Mouse (Mus musculus): ENCODE measurements around the gene Rps23. TPM values are rescaled to one million over a fixed set of nuclear protein-coding genes. Genes with fewer than 3 reads are reported as not detected.
"Not testable (repeated sequence)": the region's sequence is repeated elsewhere in the genome, so short reads cannot be mapped to it uniquely, and the experiment has no call there.

Rps23 gene
- polyA plus RNA-seq, 1 experiment from 2014 or later, result 150 TPM

DNA sequence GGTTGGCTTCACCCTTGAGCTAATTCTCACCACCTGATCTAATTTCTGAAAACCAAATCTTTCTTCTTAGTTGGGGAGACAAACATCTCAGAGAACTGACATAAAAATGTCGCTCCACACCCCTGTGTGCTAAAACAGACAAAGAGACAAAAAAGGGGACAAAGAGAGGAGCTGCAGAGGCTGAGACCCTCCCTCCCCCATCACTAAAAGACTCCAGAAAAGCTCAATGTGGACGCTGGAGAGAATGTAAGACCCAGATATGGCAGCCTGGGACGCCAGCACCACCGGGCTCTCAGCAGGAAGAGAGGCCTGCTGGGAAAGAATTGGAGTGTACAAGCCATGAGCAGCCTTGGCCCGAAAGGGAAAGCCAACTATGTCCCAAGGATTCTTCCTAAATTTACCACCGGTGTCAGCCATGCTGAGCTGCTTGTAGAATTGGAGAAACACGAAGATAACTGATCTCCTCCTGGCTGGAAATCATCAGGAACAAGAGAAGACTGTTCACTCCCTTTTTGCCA is 9.0 kb upstream of the Rps23 start:
- no peaks in the 10 kb centered on the region for H3K27me3 ChIP-seq
- no peak overlapping the region for H3K9ac ChIP-seq
- H3K27ac ChIP-seq, result peak overlapping the region; percentile 70
- ATAC-seq (ENCODE audit: low FRiP score), result no peak
- H3K4me2 ChIP-seq, result no peak overlapping the region
- H3K9me3 ChIP-seq, result no peaks in the 10 kb centered on the region
- H3K4me1 ChIP-seq (replicated peaks), result peaks cover 8% of the 10 kb centered on the region
- no peaks in the 10 kb centered on the region for H3K36me3 ChIP-seq
- no peak overlapping the region for H3K4me3 ChIP-seq
- WGBS, result 49% methylated on average over 7 of the region's 7 CpGs

DNA sequence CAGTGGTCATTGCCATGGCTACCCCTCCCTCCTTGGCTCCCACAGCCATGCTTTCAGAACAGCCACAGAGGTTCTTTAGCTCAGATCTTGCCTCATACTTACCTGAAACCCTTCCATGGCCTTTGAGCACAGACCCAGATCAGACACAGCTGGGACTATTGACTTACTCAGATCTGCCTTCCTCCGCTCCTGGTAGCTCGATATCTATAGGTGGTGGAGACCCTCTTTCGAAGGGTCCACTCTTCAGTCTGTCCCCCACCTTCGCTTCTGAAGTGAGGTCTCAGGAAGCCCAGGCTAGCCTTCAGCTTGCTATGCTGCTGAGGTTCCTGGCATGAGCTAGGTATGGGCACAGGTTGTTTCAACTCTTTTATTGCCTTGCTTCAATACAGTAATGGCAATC is 8.0 kb upstream of the Rps23 start:
- Histone ChIP-seq H3K4me3 (no peak overlapping the region), H3K36me3 (no peaks in the 10 kb centered on the region), H3K9ac (no peak overlapping the region), H3K27ac (no peak overlapping the region), H3K4me1 (replicated peaks) (peaks cover 8% of the 10 kb centered on the region), H3K9me3 (no peaks in the 10 kb centered on the region), H3K4me2 (no peak overlapping the region), H3K27me3 (no peaks in the 10 kb centered on the region)
- 96% methylated on average over 4 of the region's 4 CpGs for WGBS
- ATAC-seq (ENCODE audit: low FRiP score), result no peak

DNA sequence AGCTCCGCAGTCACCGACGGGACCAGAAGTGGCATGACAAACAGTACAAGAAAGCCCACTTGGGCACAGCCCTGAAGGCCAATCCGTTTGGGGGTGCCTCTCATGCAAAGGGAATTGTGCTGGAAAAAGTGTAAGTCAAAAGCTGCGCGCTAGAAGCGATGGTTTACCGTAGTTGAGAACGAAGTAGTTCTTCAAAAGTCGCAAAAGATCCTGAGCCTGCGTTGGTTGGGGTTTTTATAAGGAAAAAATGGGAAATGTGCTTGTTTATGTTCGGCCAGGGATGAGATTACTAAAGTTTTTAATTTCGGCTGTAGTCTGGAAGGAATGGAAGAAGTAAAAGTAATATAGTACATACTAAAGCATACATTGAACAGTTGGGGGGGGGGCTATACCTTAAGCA is 859 bp downstream of the Rps23 start:
- not testable (repeated sequence) for H3K27ac ChIP-seq; H3K9me3 ChIP-seq; H3K4me1 ChIP-seq (replicated peaks); ATAC-seq (ENCODE audit: low FRiP score); H3K27me3 ChIP-seq
- Histone ChIP-seq H3K36me3 (peaks cover 34% of the 10 kb centered on the region), H3K4me3 (peak overlapping the region; percentile 86), H3K4me2 (peak overlapping the region; percentile 67), H3K9ac (peak overlapping the region; percentile 94)
- whole genome bisulfite sequencing, result under 1% methylated on average over 13 of the region's 13 CpGs

DNA sequence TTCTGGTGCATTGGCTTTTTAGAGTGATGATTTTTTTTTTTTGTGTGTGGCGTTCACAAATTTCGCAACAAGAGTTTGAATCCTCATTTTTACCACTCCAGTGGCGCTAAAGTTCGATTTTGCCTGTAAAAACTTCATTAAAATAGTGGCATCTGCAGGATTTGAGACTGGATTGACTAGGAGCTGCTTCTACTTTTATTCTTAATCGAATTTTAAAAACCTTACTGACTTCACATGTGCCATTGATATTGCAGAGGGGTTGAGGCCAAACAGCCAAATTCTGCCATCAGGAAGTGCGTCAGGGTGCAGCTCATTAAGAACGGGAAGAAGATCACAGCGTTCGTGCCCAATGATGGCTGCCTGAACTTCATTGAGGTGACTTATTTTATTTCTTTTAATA is 1.3 kb downstream of the Rps23 start:
- Histone ChIP-seq H3K36me3 (peaks cover 37% of the 10 kb centered on the region), H3K4me3 (peak overlapping the region; percentile 86), H3K9ac (peak overlapping the region; percentile 94), H3K4me2 (peak overlapping the region; percentile 67), H3K27ac (no peak overlapping the region), H3K27me3 (no peaks in the 10 kb centered on the region), H3K9me3 (no peaks in the 10 kb centered on the region), H3K4me1 (replicated peaks) (peaks cover 6% of the 10 kb centered on the region)
- no peak for ATAC-seq (ENCODE audit: low FRiP score)
- WGBS, result 55% methylated on average over 9 of the region's 9 CpGs

DNA sequence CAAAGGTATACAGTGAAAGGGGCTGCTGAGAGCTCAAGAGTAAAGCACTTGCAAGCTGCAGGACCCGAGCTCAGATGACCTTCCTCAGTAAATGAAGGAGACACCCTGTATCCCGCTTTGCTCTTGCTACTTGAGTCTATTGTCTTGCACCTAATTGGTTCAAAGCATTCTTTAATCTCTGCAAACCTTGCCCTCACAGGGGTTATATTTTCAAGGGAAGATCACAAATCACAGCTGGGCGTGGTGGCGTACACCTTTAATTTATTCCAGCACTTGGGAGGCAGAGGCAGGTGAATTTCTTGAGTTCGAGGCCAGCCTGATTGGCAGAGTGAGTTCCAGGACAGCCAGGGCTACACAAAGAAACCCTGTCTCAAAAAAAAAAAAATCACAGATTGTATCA is 2.4 kb downstream of the Rps23 start:
- Histone ChIP-seq H3K9ac (no peak overlapping the region), H3K27me3 (no peaks in the 10 kb centered on the region), H3K27ac (no peak overlapping the region), H3K9me3 (no peaks in the 10 kb centered on the region), H3K4me2 (no peak overlapping the region), H3K36me3 (peaks cover 37% of the 10 kb centered on the region), H3K4me3 (no peak overlapping the region), H3K4me1 (replicated peaks) (peaks cover 6% of the 10 kb centered on the region)
- WGBS, result 94% methylated on average over 5 of the region's 5 CpGs
- ATAC-seq (ENCODE audit: low FRiP score), result no peak

DNA sequence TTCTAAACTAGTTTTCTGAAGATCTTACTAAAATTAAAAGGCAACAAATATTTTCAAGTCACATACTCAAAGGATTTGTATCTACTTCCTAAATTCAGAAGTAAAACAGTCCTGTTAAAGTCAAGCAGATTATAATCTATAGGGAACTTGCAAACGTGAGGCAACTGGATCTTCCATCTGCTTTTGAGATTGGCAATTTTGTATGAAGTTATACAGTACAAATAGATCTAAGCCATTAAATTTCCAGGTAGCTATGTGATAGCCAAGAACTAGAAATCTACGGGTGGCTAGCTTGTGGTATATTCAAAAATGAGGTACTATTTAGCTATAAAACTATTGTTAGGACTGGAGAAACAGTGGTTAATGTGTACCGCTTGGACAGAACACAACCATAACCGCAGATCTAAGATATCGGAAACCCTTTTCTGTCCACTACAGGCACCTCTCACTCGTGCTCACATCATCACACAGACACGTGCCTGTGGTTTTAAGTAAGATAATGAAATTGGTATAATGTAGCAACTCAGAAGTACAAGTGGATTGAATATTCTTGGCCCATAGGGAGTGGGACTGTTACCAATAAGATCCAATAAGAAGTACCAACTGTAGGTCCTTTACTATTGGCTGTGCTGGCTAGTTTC is 3.5 kb downstream of the Rps23 start:
- no peaks in the 10 kb centered on the region for H3K27me3 ChIP-seq
- H3K9ac ChIP-seq, result no peak overlapping the region
- no peak overlapping the region for H3K27ac ChIP-seq
- no peak overlapping the region for H3K4me2 ChIP-seq
- peaks cover 6% of the 10 kb centered on the region for H3K4me1 ChIP-seq (replicated peaks)
- H3K9me3 ChIP-seq, result no peaks in the 10 kb centered on the region
- ATAC-seq (ENCODE audit: low FRiP score), result no peak
- no peak overlapping the region for H3K4me3 ChIP-seq
- WGBS, result 88% methylated on average over 7 of the region's 7 CpGs
- peaks cover 37% of the 10 kb centered on the region for H3K36me3 ChIP-seq

DNA sequence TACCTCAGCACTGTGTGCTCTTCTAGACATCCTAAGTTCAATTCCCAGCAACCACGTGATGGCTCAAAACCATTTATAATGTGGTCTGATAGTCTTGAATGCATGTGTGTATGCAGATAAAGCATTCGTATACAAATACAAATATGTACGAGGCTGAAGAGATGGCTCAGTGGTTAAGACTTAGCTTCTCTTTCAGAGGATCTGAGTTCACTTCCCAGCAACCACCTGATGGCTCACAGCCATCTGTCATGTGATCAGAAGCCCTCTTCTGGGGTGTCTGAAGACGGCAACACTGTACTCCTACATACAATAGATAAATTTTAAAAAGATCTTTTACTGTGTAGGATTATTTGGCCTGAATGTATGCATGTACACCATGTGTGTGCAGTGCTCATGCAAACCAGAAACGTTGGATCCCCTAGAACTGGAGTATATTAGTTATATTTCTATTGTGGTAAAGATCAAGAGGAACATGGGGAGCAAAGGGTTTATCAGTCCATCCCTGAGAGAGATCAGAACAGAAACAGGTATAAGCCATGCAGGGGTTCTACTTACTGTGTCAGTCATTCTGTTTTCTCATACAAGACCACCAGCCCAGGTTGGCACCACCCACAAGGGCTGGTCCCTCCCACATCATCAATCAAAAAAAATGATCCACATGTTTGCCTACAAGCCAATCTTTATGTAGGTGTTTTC is 4.3 kb downstream of the Rps23 start:
- H3K36me3 ChIP-seq, result peaks cover 37% of the 10 kb centered on the region
- H3K27me3 ChIP-seq, result no peaks in the 10 kb centered on the region
- no peak overlapping the region for H3K4me3 ChIP-seq
- no peak overlapping the region for H3K9ac ChIP-seq
- H3K9me3 ChIP-seq, result no peaks in the 10 kb centered on the region
- no peak overlapping the region for H3K4me2 ChIP-seq
- H3K4me1 ChIP-seq (replicated peaks), result peaks cover 6% of the 10 kb centered on the region
- no peak overlapping the region for H3K27ac ChIP-seq
- 77% methylated on average over 5 of the region's 5 CpGs for WGBS
- ATAC-seq (ENCODE audit: low FRiP score), result no peak

DNA sequence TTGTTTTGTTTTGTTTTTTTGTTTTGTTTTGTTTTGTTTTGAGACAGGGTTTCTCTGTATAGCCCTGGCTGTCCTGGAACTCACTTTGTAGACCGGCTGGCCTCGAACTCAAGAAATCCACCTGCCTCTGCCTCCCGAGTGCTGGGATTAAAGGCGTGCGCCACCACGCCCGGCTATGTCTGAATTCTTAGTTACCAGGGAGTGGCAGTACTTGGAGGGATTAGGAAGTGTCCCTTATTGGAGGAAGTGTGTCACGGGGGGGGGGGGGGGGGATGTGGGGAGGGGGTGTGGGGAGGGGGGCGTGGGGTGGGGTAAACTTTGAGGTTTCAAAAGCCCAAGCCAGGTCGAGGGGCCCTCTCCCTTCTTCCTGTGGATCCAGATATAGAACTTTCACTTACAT is 5.5 kb downstream of the Rps23 start:
- not testable (repeated sequence) for H3K4me2 ChIP-seq; H3K27me3 ChIP-seq; H3K4me3 ChIP-seq; ATAC-seq (ENCODE audit: low FRiP score); H3K9ac ChIP-seq; H3K27ac ChIP-seq; H3K4me1 ChIP-seq (replicated peaks); H3K9me3 ChIP-seq
- peaks cover 37% of the 10 kb centered on the region for H3K36me3 ChIP-seq
- 92% methylated on average over 9 of the region's 10 CpGs for WGBS

DNA sequence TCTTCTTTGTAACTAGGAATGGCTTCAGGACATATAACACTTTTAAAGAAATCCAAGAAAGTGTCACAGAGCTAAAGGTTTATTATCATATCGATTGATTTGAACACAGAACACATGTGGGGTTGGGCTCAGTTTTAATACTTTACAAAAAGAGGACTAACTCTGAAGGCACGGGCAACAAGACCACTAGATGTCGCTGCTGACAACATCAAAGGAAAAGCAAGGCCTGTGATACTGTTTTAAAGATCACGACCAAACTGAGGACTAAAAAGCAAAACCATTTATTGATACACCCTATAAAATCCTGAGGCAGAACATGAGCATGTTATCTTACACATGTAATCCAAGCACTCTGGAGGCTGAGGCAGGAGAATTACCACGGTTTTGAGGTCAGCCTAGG is 7.1 kb downstream of the Rps23 start:
- H3K36me3 ChIP-seq, result peaks cover 35% of the 10 kb centered on the region
- no peaks in the 10 kb centered on the region for H3K27me3 ChIP-seq
- H3K4me2 ChIP-seq, result no peak overlapping the region
- no peaks in the 10 kb centered on the region for H3K9me3 ChIP-seq
- no peak overlapping the region for H3K9ac ChIP-seq
- ATAC-seq (ENCODE audit: low FRiP score), result peak; percentile 46; the same call in 1 of the 2 replicates
- 24% methylated on average over 5 of the region's 5 CpGs for WGBS
- no peak overlapping the region for H3K27ac ChIP-seq
- no peaks in the 10 kb centered on the region for H3K4me1 ChIP-seq (replicated peaks)
- no peak overlapping the region for H3K4me3 ChIP-seq

DNA sequence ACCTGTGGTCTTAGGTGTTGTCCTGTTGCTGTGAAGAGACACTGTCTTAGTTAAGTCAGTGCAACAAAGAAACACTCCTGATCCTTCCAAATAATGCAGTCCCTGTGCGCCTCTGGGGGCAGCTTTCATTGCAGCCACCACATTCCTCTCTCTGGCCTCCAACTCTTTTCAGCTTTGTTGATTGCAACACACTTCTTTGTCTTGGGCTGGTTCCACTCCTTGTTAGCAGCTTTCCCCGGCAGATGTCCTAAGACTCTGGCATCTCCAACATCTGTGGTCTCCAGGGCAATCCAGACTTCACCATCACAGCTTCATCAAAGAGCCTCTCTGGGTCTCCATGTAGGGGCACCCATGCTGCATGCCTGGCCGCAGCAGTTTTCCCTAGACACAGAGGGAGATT is 10.5 kb downstream of the Rps23 start:
- Histone ChIP-seq H3K27ac (no peak overlapping the region), H3K4me1 (replicated peaks) (no peaks in the 10 kb centered on the region), H3K36me3 (peaks cover 5% of the 10 kb centered on the region; the same call in 1 of the 2 replicates), H3K4me2 (no peak overlapping the region), H3K4me3 (no peak overlapping the region), H3K9me3 (no peaks in the 10 kb centered on the region), H3K27me3 (no peaks in the 10 kb centered on the region), H3K9ac (no peak overlapping the region)
- no peak for ATAC-seq (ENCODE audit: low FRiP score)
- 62% methylated on average over 3 of the region's 3 CpGs for WGBS

DNA sequence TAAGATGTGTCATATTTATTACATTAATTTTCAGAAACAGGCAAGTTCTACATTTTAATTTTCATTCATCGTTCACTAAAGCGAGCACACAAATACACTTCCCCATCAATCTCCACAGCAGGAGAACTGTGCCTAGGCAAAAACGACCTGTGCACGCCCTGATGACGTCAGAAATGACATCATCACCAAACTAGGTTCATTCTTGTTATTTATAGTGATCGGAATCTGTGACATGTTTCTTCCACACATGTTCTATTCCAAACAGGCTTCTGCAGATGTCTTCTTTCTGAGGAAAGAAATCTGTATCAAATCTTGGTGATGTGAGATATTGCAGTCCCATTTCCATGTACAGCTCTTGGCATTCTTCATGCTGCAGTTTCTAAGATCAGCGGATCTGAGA is 13.1 kb downstream of the Rps23 start:
- no peak overlapping the region for H3K4me3 ChIP-seq
- no peaks in the 10 kb centered on the region for H3K36me3 ChIP-seq
- ATAC-seq (ENCODE audit: low FRiP score), result no peak
- H3K27ac ChIP-seq, result no peak overlapping the region
- H3K4me1 ChIP-seq (replicated peaks), result no peaks in the 10 kb centered on the region
- H3K9ac ChIP-seq, result no peak overlapping the region
- H3K27me3 ChIP-seq, result no peaks in the 10 kb centered on the region
- no peaks in the 10 kb centered on the region for H3K9me3 ChIP-seq
- WGBS, result 84% methylated on average over 7 of the region's 7 CpGs
- H3K4me2 ChIP-seq, result no peak overlapping the region

DNA sequence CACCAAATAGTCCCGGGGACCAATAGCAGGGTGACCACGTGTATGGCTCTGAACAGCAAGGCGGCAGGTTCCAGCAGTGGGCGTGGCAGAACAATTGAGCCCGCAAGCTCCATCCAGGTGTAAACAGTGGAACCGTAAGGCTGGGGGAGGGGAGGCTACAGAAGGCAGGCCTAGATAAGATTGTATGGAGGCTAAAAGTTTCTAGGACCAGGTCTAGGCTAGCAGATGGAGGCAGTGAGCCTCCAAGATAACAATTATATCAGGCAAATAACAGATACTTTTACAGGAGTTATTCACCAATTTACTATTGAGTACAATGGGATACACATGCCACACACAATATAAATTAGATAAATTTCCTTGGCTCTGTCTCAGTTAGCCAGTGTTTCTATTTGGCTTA is 16.4 kb downstream of the Rps23 start:
- no peak for ATAC-seq (ENCODE audit: low FRiP score)
- Histone ChIP-seq H3K4me1 (replicated peaks) (no peaks in the 10 kb centered on the region), H3K9me3 (no peaks in the 10 kb centered on the region), H3K36me3 (no peaks in the 10 kb centered on the region), H3K4me3 (no peak overlapping the region), H3K27me3 (no peaks in the 10 kb centered on the region), H3K27ac (no peak overlapping the region), H3K9ac (no peak overlapping the region), H3K4me2 (no peak overlapping the region)
- WGBS, result 59% methylated on average over 6 of the region's 6 CpGs

DNA sequence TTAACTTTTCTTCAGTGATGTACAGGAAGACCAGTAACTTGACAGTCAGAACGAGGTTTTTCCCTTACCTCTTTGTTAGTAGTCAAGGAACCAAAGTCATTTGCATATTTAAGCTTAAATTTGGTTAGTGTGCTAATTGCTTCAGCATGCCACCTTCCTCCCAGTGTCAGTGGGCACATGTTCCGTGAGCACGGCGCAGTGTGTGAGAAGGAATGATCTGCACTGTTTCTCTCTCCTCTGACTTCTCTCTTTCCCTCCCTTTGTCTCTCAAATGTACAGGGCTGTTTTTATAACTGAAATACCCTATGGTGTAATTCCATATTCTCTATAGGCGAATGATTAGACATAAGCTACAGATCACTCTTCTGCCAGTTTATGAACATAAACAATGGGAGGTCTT is 16.8 kb downstream of the Rps23 start:
- no peaks in the 10 kb centered on the region for H3K4me1 ChIP-seq (replicated peaks)
- ATAC-seq (ENCODE audit: low FRiP score), result no peak
- H3K4me2 ChIP-seq, result no peak overlapping the region
- no peaks in the 10 kb centered on the region for H3K9me3 ChIP-seq
- H3K9ac ChIP-seq, result no peak overlapping the region
- H3K27me3 ChIP-seq, result no peaks in the 10 kb centered on the region
- H3K27ac ChIP-seq, result no peak overlapping the region
- no peaks in the 10 kb centered on the region for H3K36me3 ChIP-seq
- WGBS, result 84% methylated on average over 5 of the region's 5 CpGs
- H3K4me3 ChIP-seq, result no peak overlapping the region

Data from hindbrain, embryonic 13.5 days (tissue).